Mouse (Mus musculus): ENCODE measurements around the gene Masp2. TPM values are rescaled to one million over a fixed set of nuclear protein-coding genes. Genes with fewer than 3 reads are reported as not detected.

The Masp2 gene
- total RNA-seq, 2 experiments from 2014 or later = 3.8 to 5.4 TPM

GRCm38 (mm10) chr4:148626623-148627185, 24.4 kb downstream of the Masp2 start, which contains the start of gene Tardbp:
Gene Tardbp, minus strand, starts transcription at chr4:148627019.
- H3K4me3 ChIP-seq = peak within 1 kb of the TSS; percentile 99
- H3K27ac ChIP-seq = peak within 1 kb of the TSS; percentile 98
- TF ChIP-seq CTCF (conservative IDR thresholded peaks at IDR 0.05) = peak; percentile 9; the same call in 1 of the 2 replicates
- peak; percentile 93 to 94 for DNase-seq (ENCODE audit: low spot score in 2 of 2)

DNA sequence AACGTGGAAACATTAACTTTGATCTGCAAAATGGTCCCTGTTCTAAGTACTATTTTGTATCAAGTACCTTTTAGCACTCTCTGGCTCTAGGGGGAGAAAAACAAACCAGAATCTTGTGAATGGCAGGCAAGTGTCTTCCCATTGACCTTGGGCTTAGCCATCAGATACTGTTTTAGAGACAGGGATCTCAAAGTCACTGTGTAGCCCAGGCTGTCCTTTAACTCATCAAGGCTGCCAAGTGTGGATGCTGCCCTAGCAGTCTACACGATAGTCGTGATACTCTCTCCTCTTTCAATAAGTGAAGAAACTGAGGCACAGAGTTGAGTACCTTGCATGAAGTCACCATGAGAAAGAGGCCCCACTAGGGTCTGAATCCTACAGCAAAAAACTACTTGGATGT, 24.9 kb downstream of the Masp2 start:
- Histone ChIP-seq H3K4me3 (peak overlapping the region; percentile 99), H3K27ac (peak overlapping the region; percentile 98)
- DNase-seq (ENCODE audit: low spot score in 2 of 2) = no peak
- TF ChIP-seq CTCF (conservative IDR thresholded peaks at IDR 0.05) = no peak

GRCm38 (mm10) chr4:148632013-148632692, 29.8 kb downstream of the Masp2 start:
- TF ChIP-seq CTCF (conservative IDR thresholded peaks at IDR 0.05) = no peak
- no peak overlapping the region for H3K4me3 ChIP-seq
- DNase-seq (ENCODE audit: low spot score in 2 of 2) = no peak
- no peak overlapping the region for H3K27ac ChIP-seq

DNA sequence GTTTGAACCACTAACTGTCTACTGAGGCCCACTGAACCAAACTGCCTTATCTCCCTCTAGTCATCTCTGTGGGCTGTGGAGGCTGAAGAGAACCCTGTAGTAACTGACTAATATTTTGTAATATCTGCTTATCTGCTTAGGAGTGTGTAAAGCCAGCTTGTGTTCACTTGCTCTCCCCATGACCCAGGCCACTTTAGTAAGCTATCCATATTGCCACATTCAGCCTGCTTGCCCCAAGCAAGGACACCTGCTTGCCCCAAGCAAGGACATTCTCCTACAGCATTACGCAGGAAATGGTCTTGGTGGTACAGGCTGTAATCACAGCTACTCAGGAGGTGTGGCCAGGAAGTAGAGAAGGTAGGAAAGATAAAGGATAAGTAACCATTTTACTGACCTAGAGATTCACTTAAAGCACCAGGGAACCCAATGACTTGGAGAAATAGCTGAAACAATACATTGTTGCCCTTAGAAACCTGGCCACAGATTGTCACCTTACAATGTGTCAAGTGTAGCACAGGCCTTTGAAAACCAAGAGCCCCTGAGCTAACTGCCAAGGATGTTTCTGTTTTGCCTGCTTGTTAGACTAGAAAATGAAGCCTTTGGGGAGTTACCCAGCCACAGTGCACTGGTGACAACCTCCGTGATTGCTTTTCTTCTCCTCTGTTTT, 31.2 kb downstream of the Masp2 start:
- no peak for DNase-seq (ENCODE audit: low spot score in 2 of 2)
- no peak overlapping the region for H3K27ac ChIP-seq
- no peak for TF ChIP-seq CTCF (conservative IDR thresholded peaks at IDR 0.05)
- H3K4me3 ChIP-seq = no peak overlapping the region

- Histone ChIP-seq H3K4me3 (no peak overlapping the region), H3K27ac (no peak overlapping the region)
- no peak for TF ChIP-seq CTCF (conservative IDR thresholded peaks at IDR 0.05)
- DNase-seq (ENCODE audit: low spot score in 2 of 2) = no peak
These were observed 33.0 kb downstream of the Masp2 start for GRCm38 (mm10) chr4:148635309-148635708.

GRCm38 (mm10) chr4:148638302-148638701, 35.9 kb downstream of the Masp2 start:
- no peak for TF ChIP-seq CTCF (conservative IDR thresholded peaks at IDR 0.05)
- Histone ChIP-seq H3K27ac (no peak overlapping the region), H3K4me3 (no peak overlapping the region)
- DNase-seq (ENCODE audit: low spot score in 2 of 2) = no peak

DNA sequence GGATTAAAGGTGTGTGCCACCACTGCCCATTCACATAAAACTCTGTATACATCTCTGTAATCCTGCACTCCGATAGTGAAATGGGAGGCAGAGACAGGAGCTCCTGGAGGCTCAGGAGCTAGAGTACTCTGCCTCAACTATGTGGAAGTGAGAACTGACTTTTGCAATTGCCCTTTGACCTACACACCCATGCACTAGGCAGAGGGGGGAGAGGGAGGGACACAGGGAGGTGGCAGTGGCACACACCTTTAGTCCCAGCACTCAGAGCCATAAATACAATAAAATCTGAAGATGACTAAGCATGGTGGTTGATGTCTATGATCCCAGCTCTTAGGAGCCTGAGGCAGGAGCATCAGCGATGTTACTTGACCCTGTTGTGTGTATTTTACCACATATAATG, 37.1 kb downstream of the Masp2 start:
- no peak for DNase-seq (ENCODE audit: low spot score in 2 of 2)
- Histone ChIP-seq H3K4me3 (no peak overlapping the region), H3K27ac (no peak overlapping the region)
- TF ChIP-seq CTCF (conservative IDR thresholded peaks at IDR 0.05) = no peak

DNA sequence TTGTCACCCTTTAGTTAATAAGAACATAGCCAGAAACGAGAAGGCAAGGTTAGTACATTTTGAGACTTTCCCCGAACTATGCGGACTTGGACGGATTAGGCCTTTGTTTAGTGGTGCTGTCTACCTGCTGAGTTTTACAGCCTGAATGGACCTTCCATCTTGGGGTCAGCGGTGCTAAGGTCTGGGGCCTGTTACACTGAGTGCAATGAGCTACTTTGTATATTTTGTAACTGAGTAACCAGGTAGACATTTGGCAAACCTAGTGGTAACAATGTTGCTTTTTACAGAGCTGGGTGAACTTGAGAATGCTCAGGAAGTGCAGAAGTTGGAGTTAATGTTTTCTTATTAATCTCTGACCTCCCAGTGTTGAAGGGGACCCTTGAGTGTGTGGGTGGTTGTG, 38.8 kb downstream of the Masp2 start:
- H3K4me3 ChIP-seq = no peak overlapping the region
- no peak for DNase-seq (ENCODE audit: low spot score in 2 of 2)
- TF ChIP-seq CTCF (conservative IDR thresholded peaks at IDR 0.05) = no peak
- no peak overlapping the region for H3K27ac ChIP-seq

GRCm38 (mm10) chr4:148643291-148644156, 41.2 kb downstream of the Masp2 start, which contains the start of gene Gm572:
Gene Gm572, plus strand, starts transcription at chr4:148643317.
- H3K27ac ChIP-seq = no peak within 1 kb of the TSS
- H3K4me3 ChIP-seq = peak within 1 kb of the TSS; percentile 44
- TF ChIP-seq CTCF (conservative IDR thresholded peaks at IDR 0.05) = no peak
- DNase-seq (ENCODE audit: low spot score in 2 of 2) = no peak

DNA sequence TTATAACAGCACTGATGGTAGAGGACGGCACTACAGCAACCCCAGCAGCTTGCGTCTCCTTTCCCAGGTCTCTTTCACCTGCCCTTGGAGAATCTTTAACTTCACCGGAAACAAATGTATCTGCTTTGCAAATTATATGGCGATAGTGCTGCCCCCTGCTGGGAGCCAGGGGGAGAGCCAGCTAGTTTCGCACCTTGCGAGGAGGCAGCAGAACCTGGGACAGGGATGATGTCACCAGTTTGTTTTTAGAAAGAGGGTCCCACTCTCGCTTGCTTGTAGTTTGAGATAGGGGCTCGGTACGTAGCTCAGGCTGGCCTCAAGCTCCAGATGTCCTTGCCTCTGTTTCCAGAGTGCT, 41.8 kb downstream of the Masp2 start:
- peak; percentile 96 for TF ChIP-seq CTCF (conservative IDR thresholded peaks at IDR 0.05)
- Histone ChIP-seq H3K4me3 (peak overlapping the region; percentile 44), H3K27ac (no peak overlapping the region)
- DNase-seq (ENCODE audit: low spot score in 2 of 2) = peak; percentile 29 to 79

GRCm38 (mm10) chr4:148644926-148645325, 42.6 kb downstream of the Masp2 start:
- H3K27ac ChIP-seq = no peak overlapping the region
- TF ChIP-seq CTCF (conservative IDR thresholded peaks at IDR 0.05) = no peak
- DNase-seq (ENCODE audit: low spot score in 2 of 2) = no peak
- no peak overlapping the region for H3K4me3 ChIP-seq

- no peak overlapping the region for H3K4me3 ChIP-seq
- no peak for DNase-seq (ENCODE audit: low spot score in 2 of 2)
- TF ChIP-seq CTCF (conservative IDR thresholded peaks at IDR 0.05) = no peak
- no peak overlapping the region for H3K27ac ChIP-seq
These were observed 44.3 kb downstream of the Masp2 start for GRCm38 (mm10) chr4:148646616-148647015.

DNA sequence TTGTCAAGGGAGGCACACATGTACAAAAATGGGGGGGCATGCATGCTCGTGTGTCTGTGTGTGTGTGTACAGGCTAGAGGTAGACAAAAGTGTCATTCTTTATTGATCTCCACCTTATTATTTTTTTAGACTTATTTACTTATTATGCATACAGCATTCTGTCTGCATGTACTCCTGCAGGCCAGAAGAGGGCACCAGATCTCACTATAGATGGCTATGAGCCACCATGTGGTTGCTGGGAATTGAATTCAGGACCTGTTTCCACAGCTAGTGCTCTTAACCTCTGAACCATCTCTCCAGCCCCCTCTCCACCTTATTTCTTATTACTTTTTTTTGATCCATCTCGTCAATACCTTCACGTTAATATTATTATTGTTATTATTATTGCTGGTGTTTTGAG, 47.0 kb downstream of the Masp2 start:
- Histone ChIP-seq H3K27ac (no peak overlapping the region), H3K4me3 (no peak overlapping the region)
- DNase-seq (ENCODE audit: low spot score in 2 of 2) = no peak
- peak; percentile 68 for TF ChIP-seq CTCF (conservative IDR thresholded peaks at IDR 0.05)

Measured in layer of hippocampus, adult 2 months (tissue).